Mouse (Mus musculus): ENCODE measurements around the gene Gm10722.
"Not testable (repeated sequence)": the region's sequence is repeated elsewhere in the genome, so short reads cannot be mapped to it uniquely, and the experiment has no call there.

DNA sequence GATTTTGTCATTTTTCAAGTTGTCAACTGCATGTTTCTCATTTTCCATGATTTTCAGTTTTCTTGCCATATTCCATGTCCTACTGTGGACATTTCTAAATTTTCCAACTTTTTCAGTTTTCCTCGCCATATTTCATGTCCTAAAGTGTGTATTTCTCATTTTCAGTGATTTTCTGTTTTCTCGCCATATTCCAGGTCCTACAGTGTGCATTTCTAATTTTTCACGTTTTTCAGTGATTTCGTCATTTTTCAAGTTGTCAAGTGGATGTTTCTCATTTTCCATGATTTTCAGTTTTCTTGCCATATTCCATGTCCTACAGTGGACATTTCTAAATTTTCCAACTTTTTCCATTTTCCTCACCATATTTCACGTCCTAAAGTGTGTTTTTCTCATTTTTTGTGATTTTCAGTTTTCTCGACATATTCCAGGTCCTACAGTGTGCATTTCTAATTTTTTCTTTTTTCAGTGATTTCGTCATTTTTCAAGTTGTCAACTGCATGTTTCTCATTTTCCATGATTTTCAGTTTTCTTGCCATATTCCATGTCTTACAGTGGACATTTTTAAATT lies 11.4 kb downstream of the Gm10722 start:
- not testable (repeated sequence) for TF ChIP-seq CTCF, POLR2A (IDR thresholded peaks at IDR 0.05; ENCODE audit: insufficient read depth, low read depth, low read length)
